Mouse (Mus musculus) left cerebral cortex, postnatal 4 days (tissue): ENCODE measurements around the gene Jmjd1c. TPM values are rescaled to one million over a fixed set of nuclear protein-coding genes. Genes with fewer than 3 reads are reported as not detected.

Source experiments
- DNase-seq: peaks from one replicate; pipeline ENCODE4 v3.0.0-alpha.2; 2022
- intact Hi-C: fragments of 180-260 bp; cut with DNase I; formaldehyde crosslinking; loops from one replicate; pipeline ENCODE4 v1.15.1; 2025
- total RNA-seq, 2 experiments: library from RNA; stranded (reverse); gene quantifications; 2 replicates each; pipeline ENCODE4 v1.2.3; 2021

Jmjd1c gene
- total RNA-seq, 2 experiments from 2014 or later: 135 to 143 TPM

- intact Hi-C loops: loop anchor here (5.0 kb wide), 1 partner anchor 57 kb away; no protein-coding TSS in a partner anchor
- DNase-seq: no peak
Observed at GRCm38 (mm10) chr10:67184441-67185070, 88.6 kb downstream of the Jmjd1c start.

GRCm38 (mm10) chr10:67185491-67186081 is 89.7 kb downstream of the Jmjd1c start:
- intact Hi-C loops: loop anchor here (5.0 kb wide), 1 partner anchor 58 kb away; no protein-coding TSS in a partner anchor
- peak; percentile 72 for DNase-seq

GRCm38 (mm10) chr10:67186489-67186888 is 90.6 kb downstream of the Jmjd1c start:
- intact Hi-C loops: loop anchor here (5.0 kb wide), 1 partner anchor 59 kb away; no protein-coding TSS in a partner anchor

GRCm38 (mm10) chr10:67187001-67187453 is 91.1 kb downstream of the Jmjd1c start:
- DNase-seq: no peak
- intact Hi-C loops: loop anchor here (5.0 kb wide), 1 partner anchor 60 kb away; no protein-coding TSS in a partner anchor

More at GRCm38 (mm10) chr10:67186489-67186888, 90.6 kb downstream of the Jmjd1c start:
- DNase-seq: no peak

GRCm38 (mm10) chr10:67187952-67188351 is 92.0 kb downstream of the Jmjd1c start:
- intact Hi-C loops: loop anchor here (5.0 kb wide), 1 partner anchor 61 kb away; no protein-coding TSS in a partner anchor
- no peak for DNase-seq

- intact Hi-C loops: loop anchor here (5.0 kb wide), 1 partner anchor 62 kb away; no protein-coding TSS in a partner anchor
- DNase-seq: no peak
Observed at GRCm38 (mm10) chr10:67189057-67189456, 93.1 kb downstream of the Jmjd1c start.

- DNase-seq: peak; percentile 37
- intact Hi-C loops: no loop called here
Observed at GRCm38 (mm10) chr10:67190261-67190660, 94.3 kb downstream of the Jmjd1c start.

- DNase-seq: no peak
- intact Hi-C loops: no loop called here
Observed at GRCm38 (mm10) chr10:67192366-67192765, 96.4 kb downstream of the Jmjd1c start.

- intact Hi-C loops: no loop called here
- DNase-seq: no peak
Observed at GRCm38 (mm10) chr10:67193003-67193652, 97.2 kb downstream of the Jmjd1c start.

- intact Hi-C loops: no loop called here
- DNase-seq: no peak
Observed at GRCm38 (mm10) chr10:67194046-67194445, 98.1 kb downstream of the Jmjd1c start.

- no peak for DNase-seq
- intact Hi-C loops: no loop called here
Observed at GRCm38 (mm10) chr10:67195671-67196070, 99.7 kb downstream of the Jmjd1c start.

- intact Hi-C loops: no loop called here
- no peak for DNase-seq
Observed at GRCm38 (mm10) chr10:67197186-67197585, 101.3 kb downstream of the Jmjd1c start.

GRCm38 (mm10) chr10:67197829-67198228 is 101.9 kb downstream of the Jmjd1c start:
- intact Hi-C loops: no loop called here
- DNase-seq: peak; percentile 44

- intact Hi-C loops: no loop called here
- DNase-seq: no peak
Observed at GRCm38 (mm10) chr10:67201769-67202168, 105.8 kb downstream of the Jmjd1c start.

- no peak for DNase-seq
- intact Hi-C loops: no loop called here
Observed at GRCm38 (mm10) chr10:67202470-67202869, 106.5 kb downstream of the Jmjd1c start.

GRCm38 (mm10) chr10:67204652-67205407 is 108.9 kb downstream of the Jmjd1c start:
- no peak for DNase-seq
- intact Hi-C loops: no loop called here

GRCm38 (mm10) chr10:67207931-67208330 is 112.0 kb downstream of the Jmjd1c start:
- intact Hi-C loops: no loop called here
- DNase-seq: no peak

GRCm38 (mm10) chr10:67209916-67210675 is 114.2 kb downstream of the Jmjd1c start:
- no peak for DNase-seq
- intact Hi-C loops: loop anchor here (10.0 kb wide), 1 partner anchor 305 kb away; no protein-coding TSS in a partner anchor

GRCm38 (mm10) chr10:67212031-67212430 is 116.1 kb downstream of the Jmjd1c start:
- DNase-seq: no peak
- intact Hi-C loops: loop anchor here (10.0 kb wide), 1 partner anchor 307 kb away; no protein-coding TSS in a partner anchor

- intact Hi-C loops: loop anchor here (10.0 kb wide), 1 partner anchor 309 kb away; no protein-coding TSS in a partner anchor
Observed at GRCm38 (mm10) chr10:67213720-67214119, 117.8 kb downstream of the Jmjd1c start.

More at GRCm38 (mm10) chr10:67213720-67214119, 117.8 kb downstream of the Jmjd1c start:
- DNase-seq: no peak
